Mouse (Mus musculus) midbrain, embryonic 16.5 days (tissue): ENCODE measurements at regions not wholly inside any gene's neighbourhood (a gene's known extent, or its start where the extent isn't known, plus 50 kb on each side); places are given as distances from the start of the nearest gene placed in this dataset.

ENCODE experiments used
- ATAC-seq: fragments of 200-750 bp; cut with Nextera tagmentation; 2 replicates; pipeline ENCODE4 v1.8.0; 2017; ENCODE audit warnings: moderate TSS enrichment
- H3K27ac ChIP-seq: fragments of 300-500 bp; sonication (generic); 2 replicates; pipeline ENCODE4 v1.5.1; 2014; ENCODE audit warnings: mild to moderate bottlenecking, low read length, mixed read lengths
- H3K27me3 ChIP-seq: fragments of 300-500 bp; sonication (generic); 2 replicates; pipeline ENCODE4 v1.6.1; 2014; ENCODE audit warnings: low read depth, low read length, mixed read lengths; ENCODE audit not compliant: control insufficient read depth, insufficient read depth
- H3K36me3 ChIP-seq: fragments of 300-500 bp; sonication (generic); 2 replicates; pipeline ENCODE4 v1.6.1; 2014; ENCODE audit warnings: mild to moderate bottlenecking, low read length, moderate library complexity, mixed read lengths; ENCODE audit not compliant: control insufficient read depth, insufficient read depth
- H3K4me1 ChIP-seq: fragments of 300-500 bp; sonication (generic); 2 replicates; pipeline ENCODE4 v1.6.1; 2014; ENCODE audit warnings: mild to moderate bottlenecking, low read length, mixed read lengths; ENCODE audit not compliant: control insufficient read depth, insufficient read depth
- H3K4me2 ChIP-seq: fragments of 300-500 bp; sonication (generic); 2 replicates; pipeline ENCODE4 v1.6.1; 2014; ENCODE audit warnings: mild to moderate bottlenecking, low read length, mixed read lengths
- H3K4me3 ChIP-seq: fragments of 300-500 bp; sonication (generic); 2 replicates; pipeline ENCODE4 v1.5.1; 2014; ENCODE audit warnings: low read depth, mild to moderate bottlenecking, low read length, moderate library complexity, mixed read lengths
- H3K9ac ChIP-seq: fragments of 300-500 bp; sonication (generic); 2 replicates; pipeline ENCODE4 v1.6.1; 2014; ENCODE audit warnings: low read depth, low read length, mixed read lengths
- H3K9me3 ChIP-seq: fragments of 300-500 bp; sonication (generic); replicated peaks from 2 replicates; pipeline ENCODE4 v1.6.1; 2014; ENCODE audit warnings: mild to moderate bottlenecking, low read length, mixed read lengths; ENCODE audit not compliant: control insufficient read depth, poor library complexity, severe bottlenecking
- WGBS: fragments of 180-500 bp; shearing (Covaris S2); extraction: QIAGEN DNeasy Blood & Tissue Kit; methylation state at CpG from one replicate; pipeline ENCODE4 v1.1.7; 2014; 5-methylcytosine and 5-hydroxymethylcytosine counted together

- no peak for ATAC-seq
Observed at GRCm38 (mm10) chr17:47122221-47122620, 111.9 kb upstream of the Ubr2 start.

GRCm38 (mm10) chr17:47118010-47118409, 107.7 kb upstream of the Ubr2 start:
- H3K27me3 ChIP-seq = no peaks in the 10 kb centered on the region
- H3K27ac ChIP-seq = no peak overlapping the region
- no peak overlapping the region for H3K4me3 ChIP-seq
- 87% methylated on average over 7 of the region's 7 CpGs for whole genome bisulfite sequencing
- H3K9ac ChIP-seq = no peak overlapping the region
- H3K4me1 ChIP-seq = no peaks in the 10 kb centered on the region; the same call in 1 of the 2 replicates
- no peak overlapping the region for H3K4me2 ChIP-seq
- ATAC-seq = no peak
- H3K9me3 ChIP-seq = no peaks in the 10 kb centered on the region
- H3K36me3 ChIP-seq = no peaks in the 10 kb centered on the region

More at GRCm38 (mm10) chr17:47122221-47122620, 111.9 kb upstream of the Ubr2 start:
- Histone ChIP-seq H3K27me3 (no peaks in the 10 kb centered on the region), H3K4me1 (no peaks in the 10 kb centered on the region), H3K4me2 (no peak overlapping the region), H3K27ac (no peak overlapping the region), H3K36me3 (no peaks in the 10 kb centered on the region), H3K9ac (no peak overlapping the region), H3K9me3 (no peaks in the 10 kb centered on the region), H3K4me3 (no peak overlapping the region)
- 77% methylated on average over 9 of the region's 9 CpGs for WGBS

- WGBS = 53% methylated on average over 13 of the region's 13 CpGs
- H3K27me3 ChIP-seq = no peaks in the 10 kb centered on the region
- H3K36me3 ChIP-seq = no peaks in the 10 kb centered on the region
- no peaks in the 10 kb centered on the region for H3K9me3 ChIP-seq
- H3K9ac ChIP-seq = no peak overlapping the region
- ATAC-seq = no peak
- H3K27ac ChIP-seq = no peak overlapping the region
- no peak overlapping the region for H3K4me3 ChIP-seq
- H3K4me2 ChIP-seq = no peak overlapping the region
- no peaks in the 10 kb centered on the region; the same call in 1 of the 2 replicates for H3K4me1 ChIP-seq
Observed at GRCm38 (mm10) chr17:47115754-47116153, 105.4 kb upstream of the Ubr2 start.

- no peak overlapping the region for H3K27ac ChIP-seq
- H3K4me3 ChIP-seq = no peak overlapping the region
- WGBS = 81% methylated on average over 5 of the region's 5 CpGs
Observed at GRCm38 (mm10) chr17:47115141-47115540, 104.8 kb upstream of the Ubr2 start.

GRCm38 (mm10) chr17:47114736-47115135, 104.4 kb upstream of the Ubr2 start:
- Histone ChIP-seq H3K36me3 (no peaks in the 10 kb centered on the region), H3K4me3 (no peak overlapping the region), H3K27me3 (no peaks in the 10 kb centered on the region), H3K9ac (no peak overlapping the region), H3K9me3 (no peaks in the 10 kb centered on the region), H3K27ac (no peak overlapping the region), H3K4me1 (no peaks in the 10 kb centered on the region; the same call in 1 of the 2 replicates), H3K4me2 (no peak overlapping the region)
- WGBS = 83% methylated on average over 7 of the region's 7 CpGs
- no peak for ATAC-seq

More at GRCm38 (mm10) chr17:47115141-47115540, 104.8 kb upstream of the Ubr2 start:
- Histone ChIP-seq H3K4me1 (no peaks in the 10 kb centered on the region; the same call in 1 of the 2 replicates), H3K36me3 (no peaks in the 10 kb centered on the region), H3K27me3 (no peaks in the 10 kb centered on the region), H3K9me3 (no peaks in the 10 kb centered on the region), H3K4me2 (no peak overlapping the region), H3K9ac (no peak overlapping the region)
- no peak for ATAC-seq

- Histone ChIP-seq H3K4me1 (no peaks in the 10 kb centered on the region; the same call in 1 of the 2 replicates), H3K4me2 (no peak overlapping the region), H3K9me3 (no peaks in the 10 kb centered on the region), H3K27me3 (no peaks in the 10 kb centered on the region), H3K4me3 (no peak overlapping the region), H3K9ac (no peak overlapping the region), H3K27ac (no peak overlapping the region), H3K36me3 (no peaks in the 10 kb centered on the region)
- no peak for ATAC-seq
- WGBS = 91% methylated on average over 16 of the region's 16 CpGs
Observed at GRCm38 (mm10) chr17:47112556-47113225, 102.3 kb upstream of the Ubr2 start.

GRCm38 (mm10) chr17:47110836-47111235, 100.5 kb upstream of the Ubr2 start:
- ATAC-seq = no peak
- Histone ChIP-seq H3K27ac (no peak overlapping the region), H3K27me3 (no peaks in the 10 kb centered on the region), H3K4me2 (no peak overlapping the region), H3K4me1 (no peaks in the 10 kb centered on the region; the same call in 1 of the 2 replicates), H3K9me3 (no peaks in the 10 kb centered on the region), H3K4me3 (no peak overlapping the region), H3K36me3 (no peaks in the 10 kb centered on the region), H3K9ac (no peak overlapping the region)
- 86% methylated on average over 4 of the region's 4 CpGs for WGBS

GRCm38 (mm10) chr17:47104328-47104727, 94.0 kb upstream of the Ubr2 start:
- Histone ChIP-seq H3K27ac (no peak overlapping the region), H3K9me3 (no peaks in the 10 kb centered on the region), H3K36me3 (no peaks in the 10 kb centered on the region), H3K9ac (no peak overlapping the region), H3K27me3 (no peaks in the 10 kb centered on the region), H3K4me1 (no peaks in the 10 kb centered on the region), H3K4me3 (no peak overlapping the region), H3K4me2 (no peak overlapping the region)
- ATAC-seq = no peak
- 89% methylated on average over 4 of the region's 4 CpGs for WGBS

- Histone ChIP-seq H3K36me3 (no peaks in the 10 kb centered on the region), H3K4me3 (no peak overlapping the region), H3K4me2 (no peak overlapping the region), H3K27ac (no peak overlapping the region), H3K27me3 (no peaks in the 10 kb centered on the region), H3K9ac (no peak overlapping the region), H3K9me3 (no peaks in the 10 kb centered on the region; the same call in 1 of the 2 replicates), H3K4me1 (no peaks in the 10 kb centered on the region)
- ATAC-seq = no peak
- WGBS = 83% methylated on average over 3 of the region's 3 CpGs
Observed at GRCm38 (mm10) chr17:47095191-47095590, 84.8 kb upstream of the Ubr2 start.
